Comparison of ENCODE assay signal across 8 mouse cellular contexts in genomic region chr14:54883154-54884021, GRCm38 (mm10). TPM values are rescaled to one million over a fixed set of nuclear protein-coding genes. Genes with fewer than 3 reads are reported as not detected.
DNase-seq lines count a peak whose midpoint lies in the region; ATAC-seq and TF ChIP-seq lines count a peak whose summit lies in the region.

Gene Bcl2l2 (plus strand): TSS chr14:54883377.
Gene Gm20521 (plus strand): TSS chr14:54883441.

- under 1% methylated on average over 26 of the region's 27 CpGs for WGBS in cerebellum, adult 2 months
- under 1% methylated on average over 27 of the region's 27 CpGs for WGBS in forebrain, embryonic 15.5 days
- WGBS in large intestine, adult 2 months = under 1% methylated on average over 27 of the region's 27 CpGs
- 1% methylated on average over 25 of the region's 27 CpGs for WGBS in lung, embryonic 14.5 days
- WGBS in olfactory bulb, adult 2 months = under 1% methylated on average over 27 of the region's 27 CpGs

- peak; percentile 77; the same call in 1 of the 2 replicates for TF ChIP-seq POLR2A in cerebellum, adult 2 months (IDR thresholded peaks at IDR 0.05; ENCODE audit: borderline replicate concordance, insufficient read depth, low read length)
- 0 out of 2 replicates have a peak, but pooled peaks have one; percentile 30 for TF ChIP-seq POLR2A in olfactory bulb, adult 2 months (IDR thresholded peaks at IDR 0.05; ENCODE audit: insufficient read depth, low read depth, low read length)

- peak; percentile 78 for ATAC-seq in G1E (ENCODE audit: extremely low read depth, insufficient number of reproducible peaks, low FRiP score, poor library complexity, severe bottlenecking)
- peak; percentile 83 for ATAC-seq in forebrain, embryonic 15.5 days (replicated peaks)
- peak; percentile 92 for ATAC-seq in lung, embryonic 14.5 days (ENCODE audit: insufficient read depth)

- peak within 1 kb of the TSS; percentile 73 for H3K9ac ChIP-seq in forebrain, embryonic 15.5 days (replicated peaks)
- peak within 1 kb of the TSS; percentile 81 for H3K9ac ChIP-seq in lung, embryonic 14.5 days

- TF ChIP-seq CTCF in G1E (IDR thresholded peaks at IDR 0.05; ENCODE audit: low read depth, low read length) = no peak
- no peak for TF ChIP-seq CTCF in cerebellum, adult 2 months (IDR thresholded peaks at IDR 0.05; ENCODE audit: borderline replicate concordance, insufficient read depth, low read depth, low read length)
- TF ChIP-seq CTCF in lung, embryonic 14.5 days (IDR thresholded peaks at IDR 0.05; ENCODE audit: low read depth) = no peak
- TF ChIP-seq CTCF in olfactory bulb, adult 2 months (IDR thresholded peaks at IDR 0.05; ENCODE audit: insufficient read depth, low read depth, low read length) = no peak

- no peaks in the 10 kb centered on the region for H3K9me3 ChIP-seq in G1E (replicated peaks)
- H3K9me3 ChIP-seq in forebrain, embryonic 15.5 days = no peaks in the 10 kb centered on the region
- H3K9me3 ChIP-seq in lung, embryonic 14.5 days (ENCODE audit: low read depth, low read length) = no peaks in the 10 kb centered on the region

- H3K4me1 ChIP-seq in G1E (ENCODE audit: insufficient read depth, low read depth, low read length) = peaks cover 33% of the 10 kb centered on the region
- peaks cover 7% of the 10 kb centered on the region; the same call in 1 of the 2 replicates for H3K4me1 ChIP-seq in cerebellum, adult 2 months (ENCODE audit: control insufficient read depth, insufficient read depth, low read length)
- H3K4me1 ChIP-seq in forebrain, embryonic 15.5 days = peaks cover 26% of the 10 kb centered on the region
- H3K4me1 ChIP-seq in lung, embryonic 14.5 days (ENCODE audit: insufficient read depth) = peaks cover 13% of the 10 kb centered on the region; the same call in 1 of the 2 replicates
- H3K4me1 ChIP-seq in olfactory bulb, adult 2 months (ENCODE audit: control insufficient read depth, insufficient read depth, low read length) = peaks cover 23% of the 10 kb centered on the region

- peak within 1 kb of the TSS; percentile 86 for H3K27ac ChIP-seq in cerebellum, adult 2 months (ENCODE audit: insufficient read depth, low read length)
- H3K27ac ChIP-seq in forebrain, embryonic 15.5 days (replicated peaks) = peak within 1 kb of the TSS; percentile 85
- peak within 1 kb of the TSS; percentile 97 for H3K27ac ChIP-seq in lung, embryonic 14.5 days (ENCODE audit: low read depth)
- peak within 1 kb of the TSS; percentile 75 for H3K27ac ChIP-seq in olfactory bulb, adult 2 months (ENCODE audit: insufficient read depth, low read depth, low read length)

- H3K4me3 ChIP-seq in G1E (ENCODE audit: low read depth, low read length) = peak within 1 kb of the TSS; percentile 74
- H3K4me3 ChIP-seq in cerebellum, adult 2 months (replicated peaks; ENCODE audit: insufficient read depth, low read depth, low read length) = peak within 1 kb of the TSS; percentile 89
- H3K4me3 ChIP-seq in forebrain, embryonic 15.5 days = peak within 1 kb of the TSS; percentile 57
- H3K4me3 ChIP-seq in lung, embryonic 14.5 days (ENCODE audit: low read depth, low read length) = peak within 1 kb of the TSS; percentile 67
- peak within 1 kb of the TSS; percentile 72 for H3K4me3 ChIP-seq in olfactory bulb, adult 2 months (ENCODE audit: insufficient read depth, low read depth, low read length)

- intact Hi-C loops in heart, postnatal 25 days (cut with DNase I) = no loop called here

- peaks cover 36% of the 10 kb centered on the region for H3K36me3 ChIP-seq in G1E (replicated peaks)
- H3K36me3 ChIP-seq in forebrain, embryonic 15.5 days = no peaks in the 10 kb centered on the region
- H3K36me3 ChIP-seq in lung, embryonic 14.5 days (ENCODE audit: insufficient read depth) = peaks cover 9% of the 10 kb centered on the region; the same call in 1 of the 2 replicates

- peak; percentile 78 for DNase-seq in G1E (ENCODE audit: low spot score)
- DNase-seq in cerebellum, adult 2 months = peak; percentile 83 to 87
- DNase-seq in heart, postnatal 25 days (ENCODE audit: low spot score) = peak; percentile 64
- DNase-seq in large intestine, adult 2 months (ENCODE audit: low read depth, low spot score) = peak; percentile 67
- peak; percentile 82 for DNase-seq in lung, embryonic 14.5 days
- peak; percentile 18 for DNase-seq in thymus, postnatal 25 days

- peak within 1 kb of the TSS; percentile 74 for H3K4me2 ChIP-seq in forebrain, embryonic 15.5 days (replicated peaks)
- H3K4me2 ChIP-seq in lung, embryonic 14.5 days = peak within 1 kb of the TSS; percentile 82

- H3K27me3 ChIP-seq in G1E (ENCODE audit: insufficient read depth, low read length) = no peaks in the 10 kb centered on the region
- no peaks in the 10 kb centered on the region for H3K27me3 ChIP-seq in cerebellum, adult 2 months (ENCODE audit: control insufficient read depth, insufficient read depth, low read length)
- H3K27me3 ChIP-seq in forebrain, embryonic 15.5 days = no peaks in the 10 kb centered on the region
- peaks cover 3% of the 10 kb centered on the region; the same call in 1 of the 2 replicates for H3K27me3 ChIP-seq in lung, embryonic 14.5 days (ENCODE audit: insufficient read depth, low read length)

RNA-seq across cellular contexts. Expression of gene Bcl2l2, which starts in this region (rescaled TPM):
- total RNA-seq in G1E (2014; fragmentation: Nextera tagmentation) (9.9 and 10.6 TPM in 2 replicates), G1E (2017) (12.7 and 14.0 TPM in 2 replicates)
- 25.2 and 36.3 TPM in 2 replicates for polyA plus RNA-seq in G1E (2012)
- polyA plus RNA-seq in cerebellum, adult 2 months (2012; rRNA removed) = 113 TPM in 2 replicates
- 3.5 and 3.6 TPM in 2 replicates for polyA plus RNA-seq in forebrain, embryonic 15.5 days (2015; fragmentation: Nextera tagmentation; extraction: Ambion mirVana)
- total RNA-seq in heart, postnatal 25 days (2021) = 10 to 100 TPM; 39.7 to 40.3 TPM
- 31.6 and 48.3 TPM in 2 replicates for polyA plus RNA-seq in large intestine, adult 2 months (2012; rRNA removed)
- polyA plus RNA-seq in lung, embryonic 14.5 days (2014; fragmentation: Nextera tagmentation; extraction: Ambion mirVana) = 3.4 and 3.9 TPM in 2 replicates
- polyA plus RNA-seq in olfactory bulb, adult 2 months (2012; ENCODE audit: insufficient read depth, insufficient read length, low replicate concordance, missing spikeins) = 145 TPM in 1 of 2 replicates, not detected in the other

RNA-seq across cellular contexts. Expression of gene Gm20521, which starts in this region (rescaled TPM):
- total RNA-seq in G1E (2014; fragmentation: Nextera tagmentation) = 5.5 TPM in 1 of 2 replicates, not detected in the other
- 1.2 and 2.1 TPM in 2 replicates for total RNA-seq in G1E (2017)
- 3.0 and 4.0 TPM in 2 replicates for polyA plus RNA-seq in G1E (2012)
- polyA plus RNA-seq in cerebellum, adult 2 months (2012; rRNA removed) = 0.34 TPM in 1 of 2 replicates, not detected in the other
- polyA plus RNA-seq in forebrain, embryonic 15.5 days (2015; fragmentation: Nextera tagmentation; extraction: Ambion mirVana) = 0.14 and 0.15 TPM in 2 replicates
- 1 to 10 TPM; 4.5 to 6.8 TPM for total RNA-seq in heart, postnatal 25 days (2021)
- polyA plus RNA-seq in large intestine, adult 2 months (2012; rRNA removed) = 0.74 TPM in 1 of 2 replicates, not detected in the other
- polyA plus RNA-seq in lung, embryonic 14.5 days (2014; fragmentation: Nextera tagmentation; extraction: Ambion mirVana) = not detected in 2 replicates
- not detected in 2 replicates for polyA plus RNA-seq in olfactory bulb, adult 2 months (2012; ENCODE audit: insufficient read depth, insufficient read length, low replicate concordance, missing spikeins)

Comparison
In these comparisons a context has a peak if more than half of its experiments do, and no peak if none do; other contexts are left out.
1. Peak in every context shown above with its lines: DNase-seq, ATAC-seq, H3K4me3 ChIP-seq and H3K27ac ChIP-seq.
2. DNase-seq: peak in every context shown above with its lines; median percentile 85 in cerebellum, adult 2 months; 82 in lung, embryonic 14.5 days; 78 in G1E; 67 in large intestine, adult 2 months; 64 in heart, postnatal 25 days; 18 in thymus, postnatal 25 days.